Comparison of ENCODE assay signal across 8 mouse cellular contexts in the genomic region with DNA sequence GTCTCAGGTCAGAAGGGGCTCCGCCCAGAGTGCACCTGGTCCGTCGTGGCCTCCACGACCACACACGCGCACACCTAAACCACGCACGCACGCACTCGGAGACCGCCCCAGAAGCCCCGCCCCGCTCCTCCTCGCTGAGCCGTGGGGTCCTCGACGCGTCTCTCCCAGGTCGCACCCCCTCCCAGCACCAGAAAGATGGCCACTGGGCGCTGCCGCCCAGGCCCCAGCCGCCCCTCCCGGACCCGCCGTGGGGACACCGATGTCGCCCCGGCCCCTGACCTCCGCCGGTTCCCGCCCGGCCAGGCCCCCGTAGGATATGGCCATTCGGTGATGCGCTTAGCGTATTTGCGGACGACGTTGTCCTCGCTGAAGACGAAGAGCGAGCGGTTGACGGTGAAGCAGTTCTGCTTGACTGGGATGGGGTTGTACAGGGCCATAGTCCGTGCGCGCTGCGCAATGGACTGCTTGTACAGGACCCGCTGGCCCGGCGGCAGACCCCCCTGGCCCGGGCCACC. TPM values are rescaled to one million over a fixed set of nuclear protein-coding genes. Genes with fewer than 3 reads are reported as not detected.
A peak's percentile ranks its signal among the peaks of the same experiment; 100 is the strongest.
DNase-seq lines count a peak whose midpoint lies in the region; ATAC-seq lines count a peak whose summit lies in the region.

No protein-coding gene starts in this region.

- peaks cover 61% of the 10 kb centered on the region for H3K27me3 ChIP-seq in heart, embryonic 13.5 days (replicated peaks)
- peaks cover 35% of the 10 kb centered on the region for H3K27me3 ChIP-seq in forebrain, embryonic 10.5 days (ENCODE audit: poor library complexity, severe bottlenecking)
- peaks cover 40% of the 10 kb centered on the region for H3K27me3 ChIP-seq in midbrain, embryonic 12.5 days

- H3K4me2 ChIP-seq in heart, embryonic 13.5 days, result peak overlapping the region; percentile 98
- H3K4me2 ChIP-seq in midbrain, embryonic 12.5 days (replicated peaks), result peak overlapping the region; percentile 97

- no peak overlapping the region for H3K27ac ChIP-seq in heart, embryonic 13.5 days (replicated peaks)
- H3K27ac ChIP-seq in forebrain, embryonic 10.5 days, result peak overlapping the region; percentile 45
- peak overlapping the region; percentile 72 for H3K27ac ChIP-seq in midbrain, embryonic 12.5 days (replicated peaks)

- peak overlapping the region; percentile 63 for H3K4me3 ChIP-seq in heart, embryonic 13.5 days
- H3K4me3 ChIP-seq in forebrain, embryonic 10.5 days, result peak overlapping the region; percentile 69
- H3K4me3 ChIP-seq in midbrain, embryonic 12.5 days, result peak overlapping the region; percentile 72

- no peak for ATAC-seq in heart, embryonic 13.5 days (ENCODE audit: extremely low read depth, insufficient number of reproducible peaks, low FRiP score, low TSS enrichment)
- peak; percentile 75 for ATAC-seq in midbrain, embryonic 12.5 days (ENCODE audit: low FRiP score, low read depth)
- no peak for ATAC-seq in inflammation-experienced regulatory T-cells, adult 6 months

- WGBS in heart, embryonic 13.5 days, result under 1% methylated on average over 51 of the region's 52 CpGs
- WGBS in forebrain, embryonic 10.5 days, result under 1% methylated on average over 52 of the region's 52 CpGs
- WGBS in midbrain, embryonic 12.5 days, result under 1% methylated on average over 52 of the region's 52 CpGs

- H3K4me1 ChIP-seq in heart, embryonic 13.5 days, result peaks cover 18% of the 10 kb centered on the region
- peaks cover 19% of the 10 kb centered on the region for H3K4me1 ChIP-seq in forebrain, embryonic 10.5 days
- H3K4me1 ChIP-seq in midbrain, embryonic 12.5 days, result peaks cover 10% of the 10 kb centered on the region

- H3K9ac ChIP-seq in heart, embryonic 13.5 days, result no peak overlapping the region; the same call in 1 of the 2 replicates
- H3K9ac ChIP-seq in midbrain, embryonic 12.5 days (replicated peaks), result peak overlapping the region; percentile 68

- H3K9me3 ChIP-seq in heart, embryonic 13.5 days, result no peaks in the 10 kb centered on the region
- H3K9me3 ChIP-seq in forebrain, embryonic 10.5 days, result no peaks in the 10 kb centered on the region
- no peaks in the 10 kb centered on the region for H3K9me3 ChIP-seq in midbrain, embryonic 12.5 days

- DNase-seq in heart, postnatal 4 days, result no peak
- peak; percentile 16 for DNase-seq in R1 (ENCODE audit: low read depth, low spot score)
- peak; percentile 29 for DNase-seq in forebrain, embryonic 10.5 days (ENCODE audit: extremely low spot score, low spot score)
- DNase-seq in layer of hippocampus, adult 8-10 months (ENCODE audit: low spot score in 2 of 2), result peak; percentile 47 to 52
- DNase-seq in testis, postnatal 10 days (ENCODE audit: low spot score), result peak; percentile 52

- H3K36me3 ChIP-seq in heart, embryonic 13.5 days, result no peaks in the 10 kb centered on the region
- H3K36me3 ChIP-seq in forebrain, embryonic 10.5 days (replicated peaks), result no peaks in the 10 kb centered on the region
- no peaks in the 10 kb centered on the region for H3K36me3 ChIP-seq in midbrain, embryonic 12.5 days

RNA-seq across cellular contexts. Expression of a gene that starts 0.4 kb away (rescaled TPM):
- polyA plus RNA-seq in heart, embryonic 13.5 days (2015; fragmentation: Nextera tagmentation; extraction: Ambion mirVana), result 0.15 TPM in 2 replicates
- under 1 TPM; 0.21 to 0.27 TPM for total RNA-seq in heart, postnatal 4 days (2021)
- 1.7 and 1.8 TPM in 2 replicates for polyA plus RNA-seq in forebrain, embryonic 10.5 days (2016; fragmentation: Nextera tagmentation; extraction: Ambion mirVana)
- 10 to 100 TPM; 67.6 to 77.5 (median 76.0) TPM for total RNA-seq in layer of hippocampus, adult 8-10 months (2022)
- polyA plus RNA-seq in midbrain, embryonic 12.5 days (2016; fragmentation: Nextera tagmentation; extraction: Ambion mirVana), result 3.3 and 7.0 TPM in 2 replicates
- polyA plus RNA-seq in inflammation-experienced regulatory T-cells, adult 6 months (2017; shearing (Covaris generic)), result under 1 TPM in 1 of 3 experiments, not detected in 2; 0.24 TPM
